Mouse (Mus musculus): ENCODE data around the gene Ndufs7. TPM values are rescaled to one million over a fixed set of nuclear protein-coding genes. Genes with fewer than 3 reads are reported as not detected.

Ndufs7 gene
- total and polyA plus RNA-seq, 3 experiments = 154 to 282 (median 222) TPM

GRCm38 (mm10) chr10:80271870-80272585 is 23.1 kb downstream of the Ndufs7 start:
- Histone ChIP-seq H3K4me3 (replicated peaks in 1 of 3; ENCODE audit: low read depth in 2 of 3, low read length in 2 of 3, poor library complexity in 1 of 3) (no peak overlapping the region), H3K9me3 (replicated peaks; ENCODE audit: low read length) (no peaks in the 10 kb centered on the region), H3K9ac (ENCODE audit: insufficient read depth, low read depth) (no peak overlapping the region), H3K27me3 (replicated peaks) (no peaks in the 10 kb centered on the region), H3K36me3 (replicated peaks in 1 of 2; ENCODE audit: control insufficient read depth in 1 of 2, insufficient read depth in 1 of 2, low read length in 1 of 2) (peaks cover 48 to 82% of the 10 kb centered on the region in 2 experiments), H3K79me2 (replicated peaks; ENCODE audit: control insufficient read depth, extremely low read depth, insufficient read depth, poor library complexity, severe bottlenecking) (peaks cover 78% of the 10 kb centered on the region), H3K27ac (ENCODE audit: insufficient read depth, low read depth) (peak overlapping the region; percentile 50), H3K4me1 (ENCODE audit: control insufficient read depth in 1 of 2, insufficient read depth in 2 of 2) (peaks cover 45 to 68% of the 10 kb centered on the region in 2 experiments), H3K4me2 (ENCODE audit: insufficient read depth, low read depth, poor library complexity, severe bottlenecking) (0 out of 2 replicates have a peak overlapping the region, but pooled peaks have one; percentile 2)
- dilution Hi-C loops (cut with MboI; ENCODE audit: extremely low pct_ligation_motif_present, extremely low pct_unique_long_range_greater_than_20kb, low sequenced_read_pairs) = no loop called here
- TF ChIP-seq NELFE (IDR thresholded peaks at IDR 0.05; ENCODE audit: low read depth, low read length) = no peak
- no peak for TF ChIP-seq MEF2A (IDR thresholded peaks at IDR 0.05; ENCODE audit: borderline replicate concordance, low read depth, low read length)
- TF ChIP-seq IRF4 (IDR thresholded peaks at IDR 0.05; ENCODE audit: low read depth, low read length) = peak; percentile 67
- TF ChIP-seq MXI1 (IDR thresholded peaks at IDR 0.05; ENCODE audit: low read depth, low read length) = no peak
- TF ChIP-seq GABPA (IDR thresholded peaks at IDR 0.05; ENCODE audit: insufficient replicate concordance, low read depth, low read length) = no peak
- no peak for TF ChIP-seq ETS1 (conservative IDR thresholded peaks at IDR 0.05; ENCODE audit: low read depth, low read length)
- no peak for TF ChIP-seq POLR2A (IDR thresholded peaks at IDR 0.05; ENCODE audit: low read depth, low read length)
- no peak for TF ChIP-seq E2F4 (IDR thresholded peaks at IDR 0.05; ENCODE audit: insufficient replicate concordance, low read depth, low read length)
- TF ChIP-seq TCF12 (IDR thresholded peaks at IDR 0.05; ENCODE audit: low read depth, low read length) = peak; percentile 50; the same call in 1 of the 2 replicates
- TF ChIP-seq MAX (IDR thresholded peaks at IDR 0.05; ENCODE audit: low read length) = no peak
- TF ChIP-seq EP300 (IDR thresholded peaks at IDR 0.05; ENCODE audit: low read length) = peak; percentile 69
- 0 out of 2 replicates have a peak, but pooled peaks have one; percentile 31 for TF ChIP-seq RCOR1 (conservative IDR thresholded peaks at IDR 0.05; ENCODE audit: low read depth, low read length)
- no peak for DNase-seq (ENCODE audit: extremely low read depth)
- in situ Hi-C loops (cut with MboI; ENCODE audit: low pct_ligation_motif_present, low pct_unique_long_range_greater_than_20kb, low sequenced_read_pairs) = no loop called here

GRCm38 (mm10) chr10:80273847-80274246 is 24.9 kb downstream of the Ndufs7 start:
- peaks cover 60% of the 10 kb centered on the region for H3K79me2 ChIP-seq (replicated peaks; ENCODE audit: control insufficient read depth, extremely low read depth, insufficient read depth, poor library complexity, severe bottlenecking)
- H3K4me3 ChIP-seq (replicated peaks in 1 of 3; ENCODE audit: low read depth in 2 of 3, low read length in 2 of 3, poor library complexity in 1 of 3) = no peak overlapping the region
- no peak overlapping the region for H3K9ac ChIP-seq (ENCODE audit: insufficient read depth, low read depth)
- in situ Hi-C loops (cut with MboI; ENCODE audit: low pct_ligation_motif_present, low pct_unique_long_range_greater_than_20kb, low sequenced_read_pairs) (no loop called here), dilution Hi-C loops (cut with MboI; ENCODE audit: extremely low pct_ligation_motif_present, extremely low pct_unique_long_range_greater_than_20kb, low sequenced_read_pairs) (no loop called here)
- no peaks in the 10 kb centered on the region for H3K27me3 ChIP-seq (replicated peaks)
- 0 out of 2 replicates have a peak overlapping the region, but pooled peaks have one; percentile 0 for H3K27ac ChIP-seq (ENCODE audit: insufficient read depth, low read depth)
- H3K4me2 ChIP-seq (ENCODE audit: insufficient read depth, low read depth, poor library complexity, severe bottlenecking) = no peak overlapping the region
- H3K9me3 ChIP-seq (replicated peaks; ENCODE audit: low read length) = no peaks in the 10 kb centered on the region
- peaks cover 34 to 57% of the 10 kb centered on the region in 2 experiments for H3K4me1 ChIP-seq (ENCODE audit: control insufficient read depth in 1 of 2, insufficient read depth in 2 of 2)
- H3K36me3 ChIP-seq (replicated peaks in 1 of 2; ENCODE audit: control insufficient read depth in 1 of 2, insufficient read depth in 1 of 2, low read length in 1 of 2) = peaks cover 60 to 86% of the 10 kb centered on the region in 2 experiments
- no peak for DNase-seq (ENCODE audit: extremely low read depth)
- TF ChIP-seq E2F4 (IDR thresholded peaks at IDR 0.05; ENCODE audit: insufficient replicate concordance, low read depth, low read length) (no peak), CHD2 (IDR thresholded peaks at IDR 0.05; ENCODE audit: low read length) (no peak), IRF4 (IDR thresholded peaks at IDR 0.05; ENCODE audit: low read depth, low read length) (no peak), SMC3 (IDR thresholded peaks at IDR 0.05; ENCODE audit: low read depth, low read length) (no peak), ZNF384 (IDR thresholded peaks at IDR 0.05; ENCODE audit: low read depth, low read length) (no peak), JUN (IDR thresholded peaks at IDR 0.05; ENCODE audit: insufficient read depth, low read depth, low read length) (no peak), BHLHE40 (IDR thresholded peaks at IDR 0.05; ENCODE audit: low read depth, low read length) (no peak), MAZ (IDR thresholded peaks at IDR 0.05; ENCODE audit: low read depth, low read length) (no peak), KAT2A (IDR thresholded peaks at IDR 0.05; ENCODE audit: insufficient replicate concordance, low read length) (no peak), ETS1 (conservative IDR thresholded peaks at IDR 0.05; ENCODE audit: low read depth, low read length) (no peak), ZC3H11A (IDR thresholded peaks at IDR 0.05; ENCODE audit: low read depth, low read length) (no peak)
